Mouse (Mus musculus) liver, postnatal 0 days (tissue): ENCODE results near the gene Gpalpp1.

ENCODE experiments used
- CTCF ChIP-seq: sonication (generic); IDR thresholded peaks from 2 replicates; pipeline ENCODE4 v1.5.1; 2016; ENCODE audit warnings: antibody characterized with exemption, low read depth
- EP300 ChIP-seq: IDR thresholded peaks from 2 replicates; pipeline ENCODE4 v1.6.1; 2016; ENCODE audit warnings: antibody characterized with exemption, low read depth, mild to moderate bottlenecking

- no peak for TF ChIP-seq EP300
- peak; percentile 7; the same call in 1 of the 2 replicates for TF ChIP-seq CTCF
Measured at GRCm38 (mm10) chr14:76081451-76081850, 29.1 kb downstream of the Gpalpp1 start.
